Mouse (Mus musculus): ENCODE measurements at regions not wholly inside any gene's neighbourhood (a gene's known extent, or its start where the extent isn't known, plus 50 kb on each side); places are given as distances from the start of the nearest gene placed in this dataset.

DNA sequence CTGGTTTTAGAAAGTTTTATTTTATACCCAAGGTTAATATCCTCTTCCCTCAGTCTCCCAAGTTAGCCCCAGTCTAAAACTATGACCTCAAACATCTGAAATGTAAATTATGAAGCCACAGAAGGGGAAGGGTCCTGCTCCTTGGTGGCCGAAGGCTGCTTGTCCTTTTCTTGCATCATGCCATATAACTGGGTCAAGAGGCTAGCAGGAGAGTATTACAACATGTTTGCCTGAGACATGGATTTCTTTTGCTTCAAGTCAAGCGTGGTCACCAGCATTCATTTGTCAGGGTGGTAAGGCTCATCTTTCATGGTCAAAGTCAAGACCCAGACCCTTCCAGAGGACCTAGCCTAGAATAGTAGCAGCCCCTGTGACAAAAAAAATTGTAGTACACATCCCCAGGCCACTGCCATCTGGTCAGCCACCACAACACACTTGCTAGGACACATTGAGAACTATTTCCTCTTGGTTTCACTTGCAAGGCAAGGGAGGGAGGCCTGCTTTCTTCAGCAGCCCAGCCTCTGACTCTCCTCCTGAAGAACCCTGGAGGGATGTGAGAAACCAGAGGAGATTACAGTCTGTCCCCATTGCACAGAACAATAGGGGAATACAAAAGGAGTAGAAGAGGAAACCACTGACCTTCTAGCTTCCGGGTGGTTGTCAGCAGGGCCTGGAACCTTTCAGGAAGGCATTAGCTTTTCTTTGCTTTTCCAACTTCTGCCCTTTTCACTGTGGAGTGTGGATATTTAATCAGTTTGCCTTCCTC, 85.3 kb downstream of the Rassf10 start:
- no peak for TF ChIP-seq POLR2A (IDR thresholded peaks at IDR 0.05; ENCODE audit: low read depth, low read length)
- TF ChIP-seq CTCF (IDR thresholded peaks at IDR 0.05; ENCODE audit: borderline replicate concordance, insufficient read depth, low read length): no peak
